ENCODE assay signal across 8 mouse cellular contexts in the genomic region with DNA sequence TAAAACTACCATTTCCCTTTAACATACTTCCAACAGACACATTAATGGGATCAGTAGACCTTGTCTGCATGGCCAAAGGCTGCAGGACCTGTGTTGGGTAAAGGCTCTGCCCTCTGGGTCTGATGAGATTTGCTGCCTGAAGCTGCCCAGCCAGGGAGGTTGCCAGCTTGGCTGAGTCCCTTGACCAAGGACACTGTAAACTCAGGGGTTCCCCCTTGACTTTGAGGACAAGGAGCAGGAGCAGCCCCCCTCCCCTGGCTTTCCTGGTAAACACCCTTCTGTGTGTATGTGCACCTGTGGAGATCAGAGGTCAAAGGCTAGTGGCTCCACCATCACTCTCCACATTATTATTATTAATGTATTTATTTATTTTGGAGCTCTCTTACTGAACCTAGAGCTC. TPM values are rescaled to one million over a fixed set of nuclear protein-coding genes. Genes with fewer than 3 reads are reported as not detected.
DNase-seq lines count a peak whose midpoint lies in the region; ATAC-seq and TF ChIP-seq lines count a peak whose summit lies in the region.
"Had no signal": no experiment of that assay in that cellular context is flagged by ENCODE, and none has a peak within 500 bp of the region (broad histone marks: within the 10 kb centered on the region; RNA-seq: fewer than 3 reads in every experiment).

No protein-coding gene starts in this region.

- H3K4me2 ChIP-seq in heart, embryonic 11.5 days: no peak overlapping the region
- H3K4me2 ChIP-seq in heart, embryonic 12.5 days: no peak overlapping the region
- H3K4me2 ChIP-seq in liver, embryonic 12.5 days: no peak overlapping the region
- H3K4me2 ChIP-seq: liver, embryonic 15.5 days had no signal

- no peaks in the 10 kb centered on the region for H3K27me3 ChIP-seq in heart, embryonic 11.5 days (ENCODE audit: control insufficient read depth, insufficient read depth, low read length)
- H3K27me3 ChIP-seq in heart, embryonic 12.5 days (replicated peaks): no peaks in the 10 kb centered on the region
- no peaks in the 10 kb centered on the region for H3K27me3 ChIP-seq in embryonic facial prominence, embryonic 10.5 days (replicated peaks; ENCODE audit: low read depth, poor library complexity, severe bottlenecking)
- no peaks in the 10 kb centered on the region for H3K27me3 ChIP-seq in liver, embryonic 12.5 days (replicated peaks)
- H3K27me3 ChIP-seq: liver, embryonic 15.5 days had no signal

- peaks cover 12% of the 10 kb centered on the region; the same call in 1 of the 2 replicates for H3K36me3 ChIP-seq in heart, embryonic 11.5 days (ENCODE audit: control insufficient read depth, insufficient read depth, low read length)
- peaks cover 32% of the 10 kb centered on the region for H3K36me3 ChIP-seq in heart, embryonic 12.5 days
- H3K36me3 ChIP-seq in embryonic facial prominence, embryonic 10.5 days (replicated peaks): peaks cover 33% of the 10 kb centered on the region
- peaks cover 9% of the 10 kb centered on the region for H3K36me3 ChIP-seq in liver, embryonic 12.5 days

- no peak for TF ChIP-seq CTCF in left cerebral cortex, adult 2 months (IDR thresholded peaks at IDR 0.05)

- H3K9me3 ChIP-seq in heart, embryonic 11.5 days (replicated peaks; ENCODE audit: control insufficient read depth, low read length): no peaks in the 10 kb centered on the region
- H3K9me3 ChIP-seq in heart, embryonic 12.5 days (replicated peaks): peaks cover 6% of the 10 kb centered on the region; the same call in 1 of the 2 replicates
- H3K9me3 ChIP-seq in embryonic facial prominence, embryonic 10.5 days: peaks cover 7% of the 10 kb centered on the region; the same call in 1 of the 2 replicates
- peaks cover 4% of the 10 kb centered on the region; the same call in 1 of the 2 replicates for H3K9me3 ChIP-seq in liver, embryonic 12.5 days (replicated peaks)
- H3K9me3 ChIP-seq: liver, embryonic 15.5 days had no signal

- no peak overlapping the region for H3K9ac ChIP-seq in heart, embryonic 11.5 days (ENCODE audit: low read depth, low read length)
- no peak overlapping the region for H3K9ac ChIP-seq in heart, embryonic 12.5 days
- no peak overlapping the region for H3K9ac ChIP-seq in liver, embryonic 12.5 days
- H3K9ac ChIP-seq: liver, embryonic 15.5 days had no signal

- H3K4me3 ChIP-seq in heart, embryonic 11.5 days (ENCODE audit: low read depth, low read length): no peak overlapping the region
- no peak overlapping the region for H3K4me3 ChIP-seq in heart, embryonic 12.5 days
- no peak overlapping the region for H3K4me3 ChIP-seq in left cerebral cortex, adult 2 months
- no peak overlapping the region for H3K4me3 ChIP-seq in embryonic facial prominence, embryonic 10.5 days
- H3K4me3 ChIP-seq in liver, embryonic 12.5 days: no peak overlapping the region
- H3K4me3 ChIP-seq: liver, embryonic 15.5 days had no signal

- H3K4me1 ChIP-seq in heart, embryonic 11.5 days (ENCODE audit: control insufficient read depth, insufficient read depth, low read length): peaks cover 44% of the 10 kb centered on the region
- peaks cover 61% of the 10 kb centered on the region for H3K4me1 ChIP-seq in heart, embryonic 12.5 days (replicated peaks)
- H3K4me1 ChIP-seq in embryonic facial prominence, embryonic 10.5 days: peaks cover 54% of the 10 kb centered on the region
- peaks cover 60% of the 10 kb centered on the region for H3K4me1 ChIP-seq in liver, embryonic 12.5 days

- H3K27ac ChIP-seq in heart, embryonic 11.5 days (ENCODE audit: low read depth, low read length): 0 out of 2 replicates have a peak overlapping the region, but pooled peaks have one; percentile 1
- H3K27ac ChIP-seq in heart, embryonic 12.5 days (ENCODE audit: poor library complexity, severe bottlenecking): no peak overlapping the region
- peak overlapping the region; percentile 81 for H3K27ac ChIP-seq in left cerebral cortex, adult 2 months
- H3K27ac ChIP-seq in embryonic facial prominence, embryonic 10.5 days (replicated peaks): peak overlapping the region; percentile 12; the same call in 1 of the 2 replicates
- peak overlapping the region; percentile 27; the same call in 1 of the 2 replicates for H3K27ac ChIP-seq in liver, embryonic 12.5 days
- H3K27ac ChIP-seq: liver, embryonic 15.5 days had no signal

- DNase-seq in left cerebral cortex, adult 2 months (ENCODE audit: extremely low spot score in 1 of 2, low spot score in 2 of 2): no peak
- DNase-seq in left cerebral cortex, adult 8-10 months (ENCODE audit: low spot score in 2 of 2): no peak
- DNase-seq in embryonic facial prominence, embryonic 10.5 days (ENCODE audit: low spot score): no peak
- DNase-seq in spleen, adult 18-20 months: no peak

- intact Hi-C loops in left cerebral cortex, adult 2 months (cut with DNase I): no loop called here

- no peak for ATAC-seq in heart, embryonic 11.5 days (replicated peaks; ENCODE audit: insufficient number of reproducible peaks, low FRiP score, low TSS enrichment)
- no peak for ATAC-seq in heart, embryonic 12.5 days (ENCODE audit: insufficient number of reproducible peaks, low FRiP score)
- ATAC-seq in liver, embryonic 12.5 days: no peak

RNA-seq across cellular contexts. Expression of a gene that starts 55.3 kb away (rescaled TPM):
- polyA plus RNA-seq in heart, embryonic 11.5 days (2014; fragmentation: Nextera tagmentation; extraction: Ambion mirVana): 19.5 and 20.4 TPM in 2 replicates
- polyA plus RNA-seq in heart, embryonic 12.5 days (2016; fragmentation: Nextera tagmentation; extraction: Ambion mirVana): 21.4 and 23.8 TPM in 2 replicates
- 100 to 1,000 TPM in 1 of 2 experiments, 10 to 100 TPM in 1; 85.8 to 101 TPM for total RNA-seq in left cerebral cortex, adult 2 months (2021)
- 100 to 1,000 TPM; 117 to 135 (median 123) TPM for total RNA-seq in left cerebral cortex, adult 8-10 months (2022)
- polyA plus RNA-seq in embryonic facial prominence, embryonic 10.5 days (2016; fragmentation: Nextera tagmentation; extraction: Ambion mirVana): 15.7 and 17.0 TPM in 2 replicates
- polyA plus RNA-seq in liver, embryonic 12.5 days (2016; fragmentation: Nextera tagmentation; extraction: Ambion mirVana): 11.1 and 11.4 TPM in 2 replicates
